Mouse (Mus musculus): Measurements from ENCODE around the gene Basp1. TPM values are rescaled to one million over a fixed set of nuclear protein-coding genes. Genes with fewer than 3 reads are reported as not detected.

Gene Basp1
- polyA plus RNA-seq, 1 experiment = 9.5 TPM

GRCm38 (mm10) chr15:25448703-25449340 lies 35.3 kb upstream of the Basp1 start:
- TF ChIP-seq POLR2A (IDR thresholded peaks at IDR 0.05; ENCODE audit: low read depth, low read length) (no peak), CTCF (IDR thresholded peaks at IDR 0.05; ENCODE audit: extremely low read depth, insufficient read depth, insufficient read length, insufficient replicate concordance) (no peak)
- no peak overlapping the region for H3K4me3 ChIP-seq (ENCODE audit: extremely low read depth, insufficient read depth, insufficient read length)
- no peak for DNase-seq (ENCODE audit: low read depth in 1 of 2, low spot score in 2 of 2)
- 82% methylated on average over 4 of the region's 4 CpGs for WGBS
- no peaks in the 10 kb centered on the region for H3K4me1 ChIP-seq (ENCODE audit: control insufficient read depth, insufficient read depth, insufficient read length)
- no peak overlapping the region for H3K27ac ChIP-seq (ENCODE audit: insufficient read depth, low read length)
- no peaks in the 10 kb centered on the region for H3K27me3 ChIP-seq (ENCODE audit: control insufficient read depth, insufficient read depth, low read length)
- H3K36me3 ChIP-seq (ENCODE audit: control insufficient read depth, insufficient read depth, low read length) = no peaks in the 10 kb centered on the region

- no peaks in the 10 kb centered on the region for H3K4me1 ChIP-seq (ENCODE audit: control insufficient read depth, insufficient read depth, insufficient read length)
- TF ChIP-seq CTCF (IDR thresholded peaks at IDR 0.05; ENCODE audit: extremely low read depth, insufficient read depth, insufficient read length, insufficient replicate concordance) = no peak
- TF ChIP-seq POLR2A (IDR thresholded peaks at IDR 0.05; ENCODE audit: low read depth, low read length) = no peak
- no peak overlapping the region for H3K4me3 ChIP-seq (ENCODE audit: extremely low read depth, insufficient read depth, insufficient read length)
- DNase-seq (ENCODE audit: low read depth in 1 of 2, low spot score in 2 of 2) = no peak
- no peaks in the 10 kb centered on the region for H3K27me3 ChIP-seq (ENCODE audit: control insufficient read depth, insufficient read depth, low read length)
- WGBS = 83% methylated on average over 6 of the region's 6 CpGs
- no peak overlapping the region for H3K27ac ChIP-seq (ENCODE audit: insufficient read depth, low read length)
- no peaks in the 10 kb centered on the region for H3K36me3 ChIP-seq (ENCODE audit: control insufficient read depth, insufficient read depth, low read length)
Measured at GRCm38 (mm10) chr15:25447136-25447535, 33.6 kb upstream of the Basp1 start.

GRCm38 (mm10) chr15:25446155-25446487 lies 32.6 kb upstream of the Basp1 start:
- WGBS = 79% methylated on average over 8 of the region's 8 CpGs
- no peak for DNase-seq (ENCODE audit: low read depth in 1 of 2, low spot score in 2 of 2)
- no peak for TF ChIP-seq POLR2A (IDR thresholded peaks at IDR 0.05; ENCODE audit: low read depth, low read length)
- no peak for TF ChIP-seq CTCF (IDR thresholded peaks at IDR 0.05; ENCODE audit: extremely low read depth, insufficient read depth, insufficient read length, insufficient replicate concordance)

DNA sequence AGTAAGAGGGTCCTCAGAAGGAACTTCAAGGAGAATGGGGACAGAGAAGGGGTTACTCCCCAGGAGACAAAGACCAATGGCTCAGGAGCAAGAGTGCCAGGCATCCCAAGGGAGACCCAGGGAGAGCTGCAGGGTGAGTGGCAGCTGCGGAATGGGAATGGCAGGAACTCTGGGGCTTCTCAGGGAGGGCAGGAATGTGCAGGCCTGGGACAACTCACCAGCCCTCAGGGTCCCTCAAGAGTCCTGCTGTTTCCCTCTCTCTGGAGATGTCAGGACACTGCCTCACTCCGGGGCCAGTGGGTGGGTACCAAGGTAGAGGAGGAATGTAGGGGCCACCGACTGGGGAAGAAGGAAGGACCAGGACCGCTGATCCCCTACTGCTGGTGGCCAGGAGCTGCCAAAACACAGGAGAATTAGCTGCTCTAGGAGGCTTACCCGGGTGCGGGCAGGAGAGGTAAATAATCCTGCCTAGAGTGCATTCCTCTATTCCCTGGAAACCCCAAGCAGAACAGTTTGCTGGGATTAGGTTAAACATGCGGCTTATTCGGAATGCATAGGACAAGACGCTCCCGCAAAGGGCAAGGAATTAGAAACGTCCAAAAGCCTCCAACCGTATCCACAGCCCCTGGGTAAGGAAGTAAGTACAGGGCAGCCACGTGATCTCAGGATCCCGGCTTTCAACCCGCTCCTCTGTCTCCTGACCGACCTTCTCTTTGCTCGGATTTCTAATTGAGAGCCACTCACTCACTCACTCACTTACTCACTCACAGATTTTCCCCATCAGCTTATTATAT lies 32.0 kb upstream of the Basp1 start:
- Histone ChIP-seq H3K36me3 (ENCODE audit: control insufficient read depth, insufficient read depth, low read length) (no peaks in the 10 kb centered on the region), H3K27me3 (ENCODE audit: control insufficient read depth, insufficient read depth, low read length) (no peaks in the 10 kb centered on the region), H3K4me1 (ENCODE audit: control insufficient read depth, insufficient read depth, insufficient read length) (no peaks in the 10 kb centered on the region), H3K27ac (ENCODE audit: insufficient read depth, low read length) (no peak overlapping the region), H3K4me3 (ENCODE audit: extremely low read depth, insufficient read depth, insufficient read length) (no peak overlapping the region)
- no peak for DNase-seq (ENCODE audit: low read depth in 1 of 2, low spot score in 2 of 2)
- TF ChIP-seq POLR2A (IDR thresholded peaks at IDR 0.05; ENCODE audit: low read depth, low read length) (no peak), CTCF (IDR thresholded peaks at IDR 0.05; ENCODE audit: extremely low read depth, insufficient read depth, insufficient read length, insufficient replicate concordance) (no peak)
- 66% methylated on average over 17 of the region's 17 CpGs for WGBS

More at GRCm38 (mm10) chr15:25446155-25446487, 32.6 kb upstream of the Basp1 start:
- no peaks in the 10 kb centered on the region for H3K27me3 ChIP-seq (ENCODE audit: control insufficient read depth, insufficient read depth, low read length)
- no peak overlapping the region for H3K4me3 ChIP-seq (ENCODE audit: extremely low read depth, insufficient read depth, insufficient read length)
- H3K36me3 ChIP-seq (ENCODE audit: control insufficient read depth, insufficient read depth, low read length) = no peaks in the 10 kb centered on the region
- H3K4me1 ChIP-seq (ENCODE audit: control insufficient read depth, insufficient read depth, insufficient read length) = no peaks in the 10 kb centered on the region
- no peak overlapping the region for H3K27ac ChIP-seq (ENCODE audit: insufficient read depth, low read length)

DNA sequence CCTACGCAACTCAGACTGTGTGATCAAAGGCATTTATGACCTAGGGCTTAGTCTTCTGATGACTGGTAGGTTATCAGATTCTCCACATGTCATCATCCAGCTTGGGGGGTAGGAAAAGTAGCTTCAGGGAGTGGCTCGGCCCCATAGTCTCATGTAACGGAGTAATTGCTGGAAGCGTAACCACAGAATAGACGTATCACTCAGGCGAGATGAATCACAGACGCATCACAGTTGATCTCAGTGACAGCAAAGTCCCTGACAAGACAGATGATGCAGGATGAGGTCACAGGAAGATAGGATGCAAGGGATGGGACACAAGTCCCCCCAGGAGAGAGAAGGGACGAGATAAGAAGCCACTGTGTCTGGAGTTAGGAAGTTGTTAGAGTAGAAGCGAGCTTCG lies 30.6 kb upstream of the Basp1 start:
- Histone ChIP-seq H3K27ac (ENCODE audit: insufficient read depth, low read length) (no peak overlapping the region), H3K4me1 (ENCODE audit: control insufficient read depth, insufficient read depth, insufficient read length) (no peaks in the 10 kb centered on the region), H3K27me3 (ENCODE audit: control insufficient read depth, insufficient read depth, low read length) (no peaks in the 10 kb centered on the region), H3K36me3 (ENCODE audit: control insufficient read depth, insufficient read depth, low read length) (no peaks in the 10 kb centered on the region), H3K4me3 (ENCODE audit: extremely low read depth, insufficient read depth, insufficient read length) (no peak overlapping the region)
- 91% methylated on average over 10 of the region's 10 CpGs for WGBS
- TF ChIP-seq CTCF (IDR thresholded peaks at IDR 0.05; ENCODE audit: extremely low read depth, insufficient read depth, insufficient read length, insufficient replicate concordance) (no peak), POLR2A (IDR thresholded peaks at IDR 0.05; ENCODE audit: low read depth, low read length) (no peak)
- no peak for DNase-seq (ENCODE audit: low read depth in 1 of 2, low spot score in 2 of 2)

- Histone ChIP-seq H3K4me3 (ENCODE audit: extremely low read depth, insufficient read depth, insufficient read length) (no peak overlapping the region), H3K27me3 (ENCODE audit: control insufficient read depth, insufficient read depth, low read length) (no peaks in the 10 kb centered on the region), H3K4me1 (ENCODE audit: control insufficient read depth, insufficient read depth, insufficient read length) (no peaks in the 10 kb centered on the region), H3K36me3 (ENCODE audit: control insufficient read depth, insufficient read depth, low read length) (no peaks in the 10 kb centered on the region), H3K27ac (ENCODE audit: insufficient read depth, low read length) (no peak overlapping the region)
- no peak for TF ChIP-seq CTCF (IDR thresholded peaks at IDR 0.05; ENCODE audit: extremely low read depth, insufficient read depth, insufficient read length, insufficient replicate concordance)
- TF ChIP-seq POLR2A (IDR thresholded peaks at IDR 0.05; ENCODE audit: low read depth, low read length) = no peak
- DNase-seq (ENCODE audit: low read depth in 1 of 2, low spot score in 2 of 2) = no peak
- 77% methylated on average over 8 of the region's 8 CpGs for WGBS
Measured at GRCm38 (mm10) chr15:25443140-25443790, 29.7 kb upstream of the Basp1 start.
